Mouse (Mus musculus): ENCODE results near the gene Mpnd. TPM values are rescaled to one million over a fixed set of nuclear protein-coding genes. Genes with fewer than 3 reads are reported as not detected.

Mpnd gene
- polyA plus RNA-seq, 1 experiment from 2014 or later, result 150 TPM

GRCm38 (mm10) chr17:56015293-56015692 is 9.8 kb downstream of the Mpnd start:
- H3K4me3 ChIP-seq (ENCODE audit: low read depth, low read length), result no peak overlapping the region
- H3K9ac ChIP-seq (replicated peaks; ENCODE audit: low read depth, low read length), result no peak overlapping the region
- H3K36me3 ChIP-seq (ENCODE audit: control insufficient read depth, insufficient read depth, low read length), result peaks cover 68% of the 10 kb centered on the region
- no peak overlapping the region for H3K4me2 ChIP-seq (ENCODE audit: low read depth, low read length)
- H3K27ac ChIP-seq (ENCODE audit: low read depth, low read length), result no peak overlapping the region
- 97% methylated on average over 9 of the region's 9 CpGs for WGBS
- H3K27me3 ChIP-seq (ENCODE audit: control insufficient read depth, insufficient read depth, low read length), result no peaks in the 10 kb centered on the region
- H3K4me1 ChIP-seq (ENCODE audit: control insufficient read depth, insufficient read depth, low read length), result peaks cover 16% of the 10 kb centered on the region
- no peaks in the 10 kb centered on the region for H3K9me3 ChIP-seq (ENCODE audit: control insufficient read depth, low read length)
- no peak for ATAC-seq (ENCODE audit: low read depth)

GRCm38 (mm10) chr17:56016382-56016781 is 10.9 kb downstream of the Mpnd start:
- H3K27ac ChIP-seq (ENCODE audit: low read depth, low read length), result no peak overlapping the region
- 89% methylated on average over 8 of the region's 8 CpGs for WGBS

GRCm38 (mm10) chr17:56016793-56017785 is 11.6 kb downstream of the Mpnd start:
- H3K36me3 ChIP-seq (ENCODE audit: control insufficient read depth, insufficient read depth, low read length), result peaks cover 58% of the 10 kb centered on the region
- WGBS, result 85% methylated on average over 15 of the region's 15 CpGs

More at GRCm38 (mm10) chr17:56016382-56016781, 10.9 kb downstream of the Mpnd start:
- Histone ChIP-seq H3K4me1 (ENCODE audit: control insufficient read depth, insufficient read depth, low read length) (peaks cover 6% of the 10 kb centered on the region), H3K4me3 (ENCODE audit: low read depth, low read length) (no peak overlapping the region), H3K4me2 (ENCODE audit: low read depth, low read length) (no peak overlapping the region), H3K9ac (replicated peaks; ENCODE audit: low read depth, low read length) (no peak overlapping the region), H3K27me3 (ENCODE audit: control insufficient read depth, insufficient read depth, low read length) (no peaks in the 10 kb centered on the region), H3K36me3 (ENCODE audit: control insufficient read depth, insufficient read depth, low read length) (peaks cover 65% of the 10 kb centered on the region), H3K9me3 (ENCODE audit: control insufficient read depth, low read length) (no peaks in the 10 kb centered on the region)
- ATAC-seq (ENCODE audit: low read depth), result no peak

GRCm38 (mm10) chr17:56017848-56018247 is 12.3 kb downstream of the Mpnd start:
- no peak overlapping the region for H3K9ac ChIP-seq (replicated peaks; ENCODE audit: low read depth, low read length)
- H3K4me3 ChIP-seq (ENCODE audit: low read depth, low read length), result no peak overlapping the region
- peaks cover 55% of the 10 kb centered on the region for H3K36me3 ChIP-seq (ENCODE audit: control insufficient read depth, insufficient read depth, low read length)
- H3K9me3 ChIP-seq (ENCODE audit: control insufficient read depth, low read length), result no peaks in the 10 kb centered on the region
- peaks cover 6% of the 10 kb centered on the region; the same call in 1 of the 2 replicates for H3K4me1 ChIP-seq (ENCODE audit: control insufficient read depth, insufficient read depth, low read length)
- H3K27ac ChIP-seq (ENCODE audit: low read depth, low read length), result 0 out of 2 replicates have a peak overlapping the region, but pooled peaks have one; percentile 34
- ATAC-seq (ENCODE audit: low read depth), result no peak
- no peaks in the 10 kb centered on the region for H3K27me3 ChIP-seq (ENCODE audit: control insufficient read depth, insufficient read depth, low read length)
- WGBS, result 93% methylated on average over 7 of the region's 7 CpGs
- H3K4me2 ChIP-seq (ENCODE audit: low read depth, low read length), result no peak overlapping the region

More at GRCm38 (mm10) chr17:56016793-56017785, 11.6 kb downstream of the Mpnd start:
- ATAC-seq (ENCODE audit: low read depth), result no peak
- Histone ChIP-seq H3K9ac (replicated peaks; ENCODE audit: low read depth, low read length) (no peak overlapping the region), H3K4me3 (ENCODE audit: low read depth, low read length) (no peak overlapping the region), H3K4me2 (ENCODE audit: low read depth, low read length) (no peak overlapping the region), H3K4me1 (ENCODE audit: control insufficient read depth, insufficient read depth, low read length) (peaks cover 6% of the 10 kb centered on the region; the same call in 1 of the 2 replicates), H3K27ac (ENCODE audit: low read depth, low read length) (no peak overlapping the region), H3K27me3 (ENCODE audit: control insufficient read depth, insufficient read depth, low read length) (no peaks in the 10 kb centered on the region), H3K9me3 (ENCODE audit: control insufficient read depth, low read length) (no peaks in the 10 kb centered on the region)

- no peak overlapping the region for H3K4me2 ChIP-seq (ENCODE audit: low read depth, low read length)
- H3K9ac ChIP-seq (replicated peaks; ENCODE audit: low read depth, low read length), result no peak overlapping the region
- peaks cover 6% of the 10 kb centered on the region; the same call in 1 of the 2 replicates for H3K4me1 ChIP-seq (ENCODE audit: control insufficient read depth, insufficient read depth, low read length)
- H3K27ac ChIP-seq (ENCODE audit: low read depth, low read length), result peak overlapping the region; percentile 34; the same call in 1 of the 2 replicates
- H3K36me3 ChIP-seq (ENCODE audit: control insufficient read depth, insufficient read depth, low read length), result peaks cover 49% of the 10 kb centered on the region
- WGBS, result 78% methylated on average over 20 of the region's 20 CpGs
- H3K4me3 ChIP-seq (ENCODE audit: low read depth, low read length), result no peak overlapping the region
- no peaks in the 10 kb centered on the region for H3K27me3 ChIP-seq (ENCODE audit: control insufficient read depth, insufficient read depth, low read length)
- H3K9me3 ChIP-seq (ENCODE audit: control insufficient read depth, low read length), result no peaks in the 10 kb centered on the region
- peak; percentile 21; the same call in 1 of the 2 replicates for ATAC-seq (ENCODE audit: low read depth)
These were observed 13.0 kb downstream of the Mpnd start for GRCm38 (mm10) chr17:56018347-56019131.

- no peak overlapping the region for H3K4me2 ChIP-seq (ENCODE audit: low read depth, low read length)
- no peak overlapping the region for H3K4me3 ChIP-seq (ENCODE audit: low read depth, low read length)
- 90% methylated on average over 6 of the region's 6 CpGs for WGBS
- H3K9ac ChIP-seq (replicated peaks; ENCODE audit: low read depth, low read length), result no peak overlapping the region
- H3K27me3 ChIP-seq (ENCODE audit: control insufficient read depth, insufficient read depth, low read length), result no peaks in the 10 kb centered on the region
- no peak for ATAC-seq (ENCODE audit: low read depth)
- no peaks in the 10 kb centered on the region for H3K9me3 ChIP-seq (ENCODE audit: control insufficient read depth, low read length)
- peak overlapping the region; percentile 16; the same call in 1 of the 2 replicates for H3K27ac ChIP-seq (ENCODE audit: low read depth, low read length)
- peaks cover 6% of the 10 kb centered on the region; the same call in 1 of the 2 replicates for H3K4me1 ChIP-seq (ENCODE audit: control insufficient read depth, insufficient read depth, low read length)
- H3K36me3 ChIP-seq (ENCODE audit: control insufficient read depth, insufficient read depth, low read length), result peaks cover 40% of the 10 kb centered on the region
These were observed 15.0 kb downstream of the Mpnd start for GRCm38 (mm10) chr17:56020400-56021084.

GRCm38 (mm10) chr17:56021161-56021910 is 15.8 kb downstream of the Mpnd start:
- Histone ChIP-seq H3K27ac (ENCODE audit: low read depth, low read length) (peak overlapping the region; percentile 16), H3K9me3 (ENCODE audit: control insufficient read depth, low read length) (no peaks in the 10 kb centered on the region), H3K4me3 (ENCODE audit: low read depth, low read length) (no peak overlapping the region), H3K4me1 (ENCODE audit: control insufficient read depth, insufficient read depth, low read length) (peaks cover 6% of the 10 kb centered on the region; the same call in 1 of the 2 replicates), H3K4me2 (ENCODE audit: low read depth, low read length) (no peak overlapping the region), H3K27me3 (ENCODE audit: control insufficient read depth, insufficient read depth, low read length) (no peaks in the 10 kb centered on the region), H3K36me3 (ENCODE audit: control insufficient read depth, insufficient read depth, low read length) (peaks cover 32% of the 10 kb centered on the region), H3K9ac (replicated peaks; ENCODE audit: low read depth, low read length) (no peak overlapping the region)
- no peak for ATAC-seq (ENCODE audit: low read depth)
- 85% methylated on average over 4 of the region's 4 CpGs for WGBS
